Mouse (Mus musculus): ENCODE measurements around the gene Vti1a. TPM values are rescaled to one million over a fixed set of nuclear protein-coding genes. Genes with fewer than 3 reads are reported as not detected.
A peak's percentile ranks its signal among the peaks of the same experiment; 100 is the strongest.

Gene Vti1a
- total RNA-seq, 2 experiments from 2014 or later = 20.3 to 21.5 TPM

DNA sequence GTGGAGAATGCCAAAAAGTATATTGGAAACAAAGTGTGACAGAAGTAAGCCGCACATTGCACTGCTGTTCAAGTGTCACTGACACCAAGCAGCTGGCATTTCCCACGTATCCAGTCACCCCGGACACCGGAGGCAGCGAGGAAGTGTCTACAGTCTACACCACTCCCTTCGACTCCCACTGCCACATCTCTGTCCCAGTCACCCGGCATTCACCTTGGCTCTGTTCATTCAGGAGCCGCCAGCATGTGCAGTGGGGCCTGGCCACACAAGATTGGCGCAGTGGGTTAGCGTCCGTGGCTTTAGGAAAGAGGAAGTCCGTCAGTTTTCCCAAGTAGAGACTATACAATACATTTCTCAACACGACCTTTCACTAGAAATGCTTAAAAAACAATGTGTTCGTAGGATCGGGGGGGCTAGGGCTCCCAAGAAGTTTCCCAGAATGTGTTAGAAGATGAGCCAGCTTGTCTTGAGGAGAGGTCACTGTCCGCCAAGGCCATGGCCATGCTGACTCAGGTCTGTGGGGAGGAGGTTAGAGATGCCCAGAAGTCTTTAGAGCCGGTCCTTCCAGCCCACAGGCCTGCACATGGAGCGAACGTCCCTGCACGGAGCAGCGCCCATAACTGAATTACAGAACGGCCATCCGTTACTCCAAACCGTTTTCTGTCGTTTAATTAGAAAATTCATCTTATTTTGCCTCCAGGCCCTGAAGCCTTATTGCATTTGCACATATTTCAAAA, 261.4 kb downstream of the Vti1a start:
- intact Hi-C loops (cut with DNase I) = no loop called here
- no peak for DNase-seq

DNA sequence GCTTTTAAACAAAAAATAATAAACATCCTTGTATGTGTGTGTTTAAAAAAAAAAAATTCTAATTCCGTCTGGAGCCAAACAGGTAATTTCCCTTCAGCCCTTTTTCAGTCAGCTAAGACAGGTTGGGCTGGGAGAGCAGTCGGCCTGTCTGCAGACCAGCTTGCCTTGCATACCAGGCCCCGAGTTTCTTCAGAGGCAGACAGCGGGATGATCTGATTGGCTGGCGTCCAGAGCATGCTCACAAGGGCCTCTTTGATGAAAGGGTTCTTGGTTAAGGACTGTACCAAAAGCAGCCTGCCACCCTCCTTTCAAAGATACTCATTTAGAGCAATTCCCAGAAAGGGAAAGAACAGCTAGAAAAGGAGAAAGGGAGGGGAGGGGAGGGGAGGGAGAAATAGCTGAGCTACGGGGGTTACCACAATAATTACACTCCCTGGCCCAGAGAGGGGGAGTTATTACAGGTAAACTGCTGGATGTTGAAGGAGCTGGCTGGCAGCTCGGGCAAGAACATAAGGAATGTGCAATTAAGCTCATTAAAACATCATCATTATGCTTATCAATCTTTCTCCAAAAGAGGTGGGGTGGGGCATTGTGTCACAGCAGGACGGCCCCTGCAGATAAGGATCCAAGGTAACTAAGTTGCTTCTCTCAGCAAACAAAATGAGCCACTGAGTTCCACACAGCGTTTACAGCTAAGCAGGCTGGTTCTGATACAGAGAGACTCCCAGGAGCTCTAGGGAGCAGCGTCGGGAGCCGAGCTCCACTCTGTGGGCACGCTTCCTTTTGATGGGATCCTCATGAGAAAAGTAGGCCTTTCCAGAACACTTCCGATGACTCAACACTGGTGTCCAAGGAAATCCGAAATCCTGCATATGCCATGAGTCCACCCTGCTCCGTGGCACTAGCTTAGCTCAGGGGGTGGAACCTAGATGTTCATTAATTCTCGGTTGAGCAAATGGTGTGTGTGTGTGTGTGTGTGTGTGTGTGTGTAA, 262.3 kb downstream of the Vti1a start:
- intact Hi-C loops (cut with DNase I) = no loop called here
- DNase-seq = no peak

DNA sequence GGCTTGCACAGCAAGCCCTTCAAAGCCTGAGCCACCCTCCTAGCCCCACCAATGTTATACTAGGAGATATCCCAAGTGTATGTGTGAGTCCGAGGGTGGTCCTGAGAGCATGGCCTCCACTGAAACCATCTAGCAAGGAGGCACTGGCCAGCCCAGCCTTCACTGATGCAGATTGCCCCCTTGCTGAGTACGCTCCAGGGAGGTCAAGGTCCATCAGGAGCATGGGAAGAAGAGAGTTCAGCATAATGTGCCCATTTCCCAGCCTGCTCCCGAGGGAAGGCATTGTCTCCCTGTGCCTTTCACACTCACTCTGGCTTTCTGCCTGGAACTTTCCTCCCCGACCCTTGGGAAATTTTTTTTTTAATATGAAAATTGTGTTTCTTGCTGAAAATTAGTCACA, 263.2 kb downstream of the Vti1a start:
- intact Hi-C loops (cut with DNase I) = no loop called here
- no peak for DNase-seq

DNA sequence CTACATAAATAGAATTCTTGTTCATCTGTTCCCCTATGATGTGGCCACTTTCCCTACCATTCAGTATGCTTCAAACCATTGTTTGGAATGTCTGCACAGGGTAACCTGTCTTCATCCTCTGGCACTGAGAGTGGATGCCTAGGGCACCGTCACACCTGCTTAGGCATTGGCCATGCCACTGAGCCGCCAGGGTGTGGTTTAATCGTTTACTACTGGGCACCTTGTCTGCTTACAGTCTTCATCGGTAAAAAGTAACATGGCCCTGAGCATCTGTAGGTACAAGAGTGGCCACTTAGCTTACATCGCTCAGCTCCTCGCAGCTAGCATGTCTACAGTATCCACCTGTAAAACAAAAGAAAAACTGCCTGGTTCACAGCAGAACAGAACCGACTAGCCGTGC, 264.1 kb downstream of the Vti1a start:
- DNase-seq = no peak

DNA sequence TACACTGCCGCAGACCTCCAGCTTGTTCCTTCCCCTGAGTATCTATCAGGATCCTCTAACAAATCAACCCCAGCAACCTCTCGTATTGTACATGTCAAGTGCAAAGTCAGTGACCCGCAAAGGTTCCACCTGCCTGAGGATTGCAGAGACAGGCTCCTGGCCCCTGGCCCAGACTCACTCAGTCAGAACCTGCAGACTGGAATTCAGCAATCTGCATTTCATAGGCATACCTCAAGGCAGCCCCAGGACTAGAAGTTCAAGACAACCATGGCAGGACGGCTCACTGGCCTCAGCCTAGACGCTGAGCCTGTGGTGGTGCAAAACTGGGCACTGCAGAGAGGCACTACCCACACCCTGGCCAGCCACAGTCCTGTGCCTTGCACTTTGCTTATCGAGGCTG, 264.6 kb downstream of the Vti1a start:
- intact Hi-C loops (cut with DNase I) = no loop called here
- DNase-seq = no peak

More for the DNA sequence above, 264.1 kb downstream of the Vti1a start:
- intact Hi-C loops (cut with DNase I) = no loop called here

DNA sequence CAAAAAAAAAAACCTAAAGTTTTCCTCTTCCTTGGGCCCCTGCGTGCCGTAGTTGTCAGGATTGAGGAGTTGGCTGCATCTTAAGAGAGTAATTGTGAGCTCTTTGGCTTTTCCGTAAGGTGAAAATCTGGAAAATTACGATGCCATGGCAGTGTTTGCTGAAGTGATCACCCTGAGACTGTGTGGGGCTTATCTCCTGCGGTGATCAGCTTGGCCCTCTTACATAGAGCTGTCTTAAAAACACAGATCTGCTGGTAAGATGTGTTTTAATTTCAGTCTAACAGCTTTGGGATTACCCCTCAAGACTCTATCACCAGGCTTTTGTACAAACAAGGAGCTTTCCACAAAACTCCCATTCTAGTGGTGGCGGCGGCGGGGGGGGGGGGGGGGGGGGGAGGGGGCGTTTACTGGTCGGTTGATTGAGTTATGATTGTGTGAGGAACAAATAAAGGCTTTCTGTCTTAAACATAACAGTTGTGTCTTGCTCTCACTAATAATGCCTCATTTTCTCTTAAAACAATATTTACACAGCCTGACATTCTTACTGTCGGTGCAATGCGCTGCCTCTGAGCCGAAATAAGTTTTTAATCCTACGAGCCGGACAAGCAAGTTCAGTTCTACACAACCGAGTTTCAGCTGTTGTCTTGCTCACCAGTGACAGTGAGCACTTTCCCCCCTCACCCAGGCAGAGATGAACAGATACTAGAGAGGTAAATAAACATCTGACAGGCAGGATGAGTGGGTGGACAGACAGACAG, 267.0 kb downstream of the Vti1a start:
- no peak for DNase-seq
- intact Hi-C loops (cut with DNase I) = no loop called here

DNA sequence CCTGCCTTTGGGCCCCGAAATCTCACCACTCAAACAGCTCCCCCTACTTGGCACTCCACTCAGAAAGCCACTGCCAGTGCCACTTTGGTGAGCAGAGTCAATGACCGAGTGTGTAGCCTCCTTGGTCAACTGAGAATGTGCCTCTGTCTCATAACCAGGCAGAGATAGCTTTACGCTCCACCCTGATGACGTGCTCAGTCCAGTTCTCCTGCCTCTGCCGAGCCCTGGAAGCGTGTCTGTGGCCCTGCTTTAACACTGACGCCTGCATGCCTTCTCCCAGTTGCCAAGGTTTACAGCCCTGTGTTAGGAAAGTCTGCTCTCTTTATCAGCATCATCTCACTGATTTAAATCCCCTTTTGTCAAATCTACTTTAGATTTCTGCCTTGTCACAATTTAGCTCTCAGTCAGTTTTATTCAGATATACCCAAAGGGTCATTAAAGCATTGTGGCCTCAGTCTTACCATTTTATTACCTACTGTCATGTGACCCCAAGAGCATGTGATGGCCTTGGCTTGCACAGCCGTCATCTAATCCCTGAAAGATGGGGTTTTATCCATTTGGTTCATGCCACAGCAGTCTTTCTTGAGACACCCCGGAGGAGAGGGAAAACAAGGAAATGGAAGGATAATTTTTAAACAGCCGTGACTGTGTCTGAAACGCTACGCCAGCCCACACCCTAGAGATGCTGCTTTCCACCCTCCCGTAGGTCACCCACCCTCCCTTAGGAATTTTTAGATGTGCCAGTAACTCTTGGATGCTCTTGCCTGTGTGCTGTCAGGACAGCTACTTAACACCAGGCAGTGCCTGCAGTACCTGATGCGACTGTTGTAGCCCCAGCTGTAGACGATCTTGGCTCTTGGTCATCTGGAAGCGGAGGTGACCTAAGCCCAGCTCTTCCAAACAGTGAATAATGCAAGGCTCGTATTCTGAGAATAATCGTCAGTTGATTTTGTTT, 269.5 kb downstream of the Vti1a start:
- intact Hi-C loops (cut with DNase I) = no loop called here
- peak; percentile 52 to 62 for DNase-seq

DNA sequence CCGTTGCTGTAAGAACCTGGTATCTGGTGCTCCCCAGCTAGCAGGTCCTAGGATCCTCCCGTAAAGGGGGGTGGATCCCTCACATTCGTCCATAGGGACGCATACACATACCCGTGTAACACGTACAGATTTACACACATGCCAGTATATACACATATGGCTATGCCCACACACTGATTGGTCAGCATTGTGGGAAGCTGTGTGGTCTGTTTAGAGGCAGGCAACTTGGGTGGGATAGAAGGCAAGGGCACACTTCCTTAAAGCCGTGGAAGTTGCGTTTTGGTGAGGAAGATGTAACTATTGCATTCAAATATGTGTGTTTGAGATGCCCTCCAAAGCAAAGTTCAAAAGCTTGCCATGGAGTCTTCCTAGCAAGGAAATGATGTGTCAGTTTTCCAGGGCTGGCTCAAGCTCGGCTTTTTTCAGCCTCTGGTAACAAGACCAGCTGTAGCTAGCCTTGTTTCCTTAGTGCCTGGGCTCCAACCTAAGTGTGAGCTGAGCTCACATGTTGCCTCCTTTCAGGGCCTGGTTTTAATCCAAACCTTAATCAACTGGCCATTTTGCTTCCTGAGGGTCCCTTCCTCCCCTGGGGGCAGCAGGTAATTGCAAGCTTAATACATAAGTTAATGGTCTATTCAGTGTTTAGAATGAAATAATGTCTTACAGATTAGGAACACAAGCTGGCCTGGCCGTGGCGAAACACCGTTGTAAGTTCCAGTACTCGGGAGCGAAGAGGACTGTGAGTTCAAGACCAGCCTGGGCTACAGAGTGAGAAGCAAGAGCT, 271.7 kb downstream of the Vti1a start:
- DNase-seq = no peak
- intact Hi-C loops (cut with DNase I) = no loop called here

DNA sequence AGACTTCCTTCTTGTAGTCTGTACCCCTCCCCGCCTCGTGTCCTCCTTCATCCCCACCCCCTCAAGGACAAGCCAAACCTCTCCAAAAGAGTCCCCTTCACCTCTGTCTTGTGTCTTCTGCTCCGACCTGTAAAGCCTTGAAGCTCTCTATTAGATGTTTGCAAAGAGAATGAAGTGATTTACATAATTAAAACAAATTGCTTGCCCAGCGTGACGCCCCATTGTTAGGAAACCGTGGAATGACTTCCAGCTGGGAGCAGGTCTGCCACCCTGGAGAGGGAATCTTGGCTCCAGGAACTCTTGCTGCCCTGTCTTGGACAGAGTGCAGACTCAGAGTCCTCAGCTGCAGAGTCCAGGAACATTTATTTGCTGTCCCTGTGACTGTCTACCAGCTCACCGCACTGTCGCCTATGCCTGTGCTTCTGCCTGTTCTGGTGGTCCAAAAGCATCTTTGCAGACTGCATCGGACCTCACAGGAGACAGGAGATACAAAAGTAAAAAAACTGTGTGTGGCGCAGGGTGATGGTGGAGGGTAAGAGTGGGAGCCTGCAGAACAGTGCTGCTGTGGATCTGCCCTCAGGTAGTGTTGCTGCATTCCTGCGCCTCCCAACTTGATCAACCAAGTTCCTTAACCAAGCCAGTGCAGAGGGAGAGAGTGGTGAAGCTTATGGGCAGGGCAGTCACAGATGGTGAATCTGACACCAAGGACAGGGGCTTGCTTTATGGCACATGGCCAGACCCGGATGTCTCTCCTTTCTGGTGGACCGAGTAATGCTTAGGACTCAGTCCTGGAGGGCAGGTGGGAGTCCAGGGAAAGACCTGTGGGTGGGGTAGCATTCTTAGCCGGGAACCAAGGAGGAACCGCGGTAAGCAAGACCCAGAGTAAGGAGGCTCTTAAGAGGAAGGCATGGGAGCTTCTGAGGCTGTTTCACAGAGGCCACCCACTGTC, 273.1 kb downstream of the Vti1a start:
- intact Hi-C loops (cut with DNase I) = no loop called here
- no peak for DNase-seq

DNA sequence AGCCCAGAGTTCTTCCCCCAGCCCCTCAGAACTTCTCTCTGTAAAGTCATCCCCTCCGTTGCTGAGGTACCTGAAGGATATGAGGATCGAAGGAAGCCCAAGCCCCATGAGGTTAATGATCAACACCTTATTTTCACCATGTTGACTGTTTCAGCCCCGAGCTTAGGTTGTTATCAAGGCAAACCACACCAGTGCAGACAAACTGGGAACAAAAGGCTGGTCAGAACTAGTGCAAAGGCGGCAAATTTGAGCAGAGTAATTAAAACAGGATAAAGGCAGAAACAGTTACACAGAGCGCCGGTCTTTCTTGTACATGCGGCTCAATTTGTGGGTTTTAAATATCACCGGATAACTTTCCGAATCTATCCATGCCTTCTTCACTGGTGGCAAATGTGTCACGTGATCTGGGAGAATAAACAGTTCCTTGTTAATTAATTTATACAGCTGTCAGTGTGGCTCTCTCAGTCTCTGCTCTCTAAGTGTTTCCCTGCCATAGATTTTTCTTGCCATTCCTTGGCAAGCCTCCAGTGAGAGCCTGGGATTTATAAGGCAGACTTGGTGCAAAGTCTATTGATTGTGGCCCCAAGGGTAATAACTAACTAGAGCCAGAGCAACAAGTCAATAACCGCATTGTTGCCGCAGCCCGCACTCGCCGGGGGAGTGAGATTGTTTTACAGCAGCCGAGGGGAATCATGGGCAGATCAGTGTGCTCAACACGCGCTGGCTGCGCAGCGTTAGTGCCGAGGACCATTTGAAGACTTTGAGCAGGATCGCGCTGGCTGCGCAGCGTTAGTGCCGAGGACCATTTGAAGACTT, 277.0 kb downstream of the Vti1a start:
- DNase-seq = no peak
- intact Hi-C loops (cut with DNase I) = no loop called here

DNA sequence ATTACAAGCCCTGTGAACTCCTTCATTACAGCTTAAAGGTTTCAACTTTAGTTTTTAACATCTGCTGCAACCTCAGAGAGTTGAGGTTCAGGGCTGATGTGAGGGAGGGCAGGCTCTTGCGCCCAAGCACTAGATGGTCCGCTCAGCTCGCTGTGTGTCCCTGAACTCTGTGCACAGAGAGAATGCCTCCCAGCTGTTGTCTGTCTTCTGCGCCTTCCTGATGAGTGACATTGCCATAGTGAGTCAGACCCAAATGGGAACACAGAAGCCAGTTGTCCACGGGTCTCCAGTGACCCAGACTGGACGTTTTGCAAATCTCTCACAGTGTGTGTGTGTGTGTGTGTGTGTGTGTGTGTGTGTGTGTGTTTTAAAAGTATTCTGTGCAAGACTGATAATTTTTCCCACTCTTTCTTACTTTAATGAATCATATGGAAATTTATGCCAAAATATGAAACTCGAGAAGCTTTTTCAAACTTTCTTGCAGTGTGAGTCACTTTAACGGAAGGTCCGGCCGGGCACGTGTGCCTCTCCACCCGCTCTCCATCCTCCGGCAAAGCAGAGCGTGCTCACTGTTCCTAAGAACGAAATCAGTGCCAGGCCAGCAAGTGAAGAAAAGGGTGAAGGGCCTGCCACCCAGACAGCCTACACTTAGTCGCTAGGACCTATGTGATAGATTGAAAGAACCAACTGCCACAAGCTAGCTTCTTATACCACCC, 277.8 kb downstream of the Vti1a start:
- intact Hi-C loops (cut with DNase I) = no loop called here
- peak; percentile 56 to 67 for DNase-seq

DNA sequence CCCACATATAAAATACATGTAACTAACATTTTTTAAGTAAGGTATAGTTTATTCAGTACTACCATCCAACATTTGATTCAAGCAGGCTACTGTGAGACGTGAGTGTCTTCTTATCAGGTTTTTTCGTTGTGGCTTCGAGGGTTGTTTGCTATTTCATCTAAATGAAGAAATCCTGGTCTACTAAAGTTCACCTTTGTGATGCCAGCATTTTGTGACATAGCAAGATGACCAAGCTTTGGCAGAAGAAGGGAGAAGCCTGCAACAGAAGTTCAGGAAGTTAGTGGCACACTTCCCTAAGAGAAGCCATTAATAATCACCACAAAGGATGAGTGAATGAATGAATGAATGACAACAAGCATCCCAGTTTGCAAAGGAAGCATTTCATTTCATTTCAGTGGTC, 278.4 kb downstream of the Vti1a start:
- no peak for DNase-seq
- intact Hi-C loops (cut with DNase I) = no loop called here

DNA sequence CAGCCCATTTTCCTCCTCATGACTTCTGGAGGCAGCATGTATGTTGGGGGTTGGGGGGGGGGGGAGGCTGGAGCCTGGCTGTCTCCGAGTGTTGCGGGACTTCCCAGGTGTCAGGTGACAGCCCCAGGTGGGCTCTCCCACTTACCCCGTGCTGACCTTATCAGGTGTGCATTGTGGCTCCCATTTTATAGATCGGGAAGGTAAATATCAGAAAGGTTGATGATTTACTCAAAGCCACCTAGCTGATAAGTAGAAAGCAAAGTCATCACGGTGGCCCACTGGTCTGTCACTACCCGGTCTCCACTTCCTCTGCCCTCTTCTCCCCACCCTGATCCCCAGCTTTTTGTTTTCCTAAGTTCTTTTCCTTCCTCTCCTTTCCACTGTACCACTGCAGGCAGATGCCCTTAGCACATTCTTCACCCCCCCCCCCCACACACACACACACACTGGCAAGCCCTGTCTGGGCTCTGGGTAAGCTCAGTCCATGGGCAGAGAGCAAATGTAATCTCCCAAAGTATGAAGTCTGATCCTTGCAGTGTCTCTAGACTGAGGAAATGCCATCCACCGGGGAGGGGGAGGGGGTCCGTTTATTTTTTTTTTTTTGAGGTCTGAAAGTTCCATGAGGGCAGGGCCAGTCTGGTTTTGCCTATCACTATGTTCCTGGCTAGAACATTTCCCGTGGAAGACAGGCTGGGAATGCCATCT, 280.0 kb downstream of the Vti1a start:
- intact Hi-C loops (cut with DNase I) = no loop called here
- DNase-seq = no peak

DNA sequence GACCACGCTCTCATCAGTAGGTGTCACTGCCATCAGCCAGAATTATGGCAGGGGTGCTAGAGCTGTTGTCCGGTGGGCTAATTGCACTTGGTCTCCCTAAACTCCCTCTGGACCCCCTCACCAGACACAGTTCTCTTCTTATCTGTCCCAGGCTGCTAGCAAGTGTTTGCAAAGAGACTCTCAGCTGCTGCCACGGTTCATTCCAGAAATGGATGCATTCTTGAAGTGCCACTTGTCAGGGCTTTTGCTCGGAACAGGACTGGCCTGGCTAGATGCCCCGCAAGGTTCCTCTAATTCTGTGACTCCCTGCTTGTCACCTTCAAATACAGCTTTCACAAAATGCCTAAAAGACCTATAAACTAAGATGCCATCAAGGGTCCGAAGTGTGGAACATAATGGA, 280.7 kb downstream of the Vti1a start:
- intact Hi-C loops (cut with DNase I) = no loop called here
- DNase-seq = peak in 1 of 2 experiments; percentile 37

DNA sequence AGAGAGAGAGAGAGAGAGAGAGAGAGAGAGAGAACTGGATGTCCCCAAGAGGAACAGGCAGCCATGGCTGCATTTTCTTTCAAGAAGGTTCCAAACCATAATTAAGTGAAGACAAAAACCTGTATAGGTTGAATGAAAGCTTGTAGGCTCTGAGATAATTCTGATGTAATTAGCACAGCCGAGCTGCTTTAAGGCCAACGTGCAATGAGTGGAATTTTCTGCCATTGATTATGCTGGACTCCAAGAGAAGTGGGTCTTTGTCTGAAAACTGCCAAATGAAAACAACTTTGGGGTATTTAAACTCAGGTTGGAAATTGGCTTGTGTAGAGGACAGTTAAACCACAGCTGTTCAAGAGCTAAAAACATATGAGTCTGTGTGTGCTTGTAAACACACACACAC, 281.2 kb downstream of the Vti1a start:
- intact Hi-C loops (cut with DNase I) = no loop called here
- DNase-seq = no peak

DNA sequence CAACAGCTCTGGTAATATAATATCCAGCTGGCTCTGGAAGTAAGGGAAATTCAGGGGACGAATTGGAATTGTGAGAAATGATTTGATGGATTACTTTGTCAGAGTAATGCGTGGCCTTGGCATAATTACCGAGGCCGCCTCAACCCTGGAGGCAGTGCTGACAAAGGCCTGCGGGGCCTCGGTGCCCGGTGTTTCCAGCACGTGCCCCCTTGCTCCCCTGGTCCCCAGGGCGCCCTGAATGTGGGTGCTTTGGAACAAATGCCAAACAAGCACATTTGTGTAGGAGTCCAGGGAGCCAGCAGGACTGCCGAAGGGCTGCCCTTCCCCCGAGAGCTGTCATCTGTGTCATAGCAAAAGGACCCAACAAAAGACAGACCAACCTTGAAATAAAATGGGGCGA, 281.9 kb downstream of the Vti1a start:
- DNase-seq = no peak
- intact Hi-C loops (cut with DNase I) = no loop called here

All from heart, postnatal 10 days (tissue).